Mouse (Mus musculus) left cerebral cortex, postnatal 25 days (tissue): Measurements from ENCODE around the gene Dctn3. TPM values are rescaled to one million over a fixed set of nuclear protein-coding genes. Genes with fewer than 3 reads are reported as not detected.
"Not testable (repeated sequence)": the region's sequence is repeated elsewhere in the genome, so short reads cannot be mapped to it uniquely, and the experiment has no call there.

Experiments used
- DNase-seq, 2 experiments: peaks; one replicate each; pipeline ENCODE4 v3.0.0; 2022; ENCODE audit warnings: low spot score in 2 of 2, mixed read lengths in 1 of 2
- intact Hi-C: fragments of 180-260 bp; cut with DNase I; formaldehyde crosslinking; loops from one replicate; pipeline ENCODE4 v1.15.1; 2025
- total RNA-seq, 2 experiments: library from RNA; stranded (reverse); gene quantifications; 2 replicates each; pipeline ENCODE4 v1.2.3; 2021

Dctn3 gene
- total RNA-seq, 2 experiments from 2014 or later = 174 to 191 TPM

DNA sequence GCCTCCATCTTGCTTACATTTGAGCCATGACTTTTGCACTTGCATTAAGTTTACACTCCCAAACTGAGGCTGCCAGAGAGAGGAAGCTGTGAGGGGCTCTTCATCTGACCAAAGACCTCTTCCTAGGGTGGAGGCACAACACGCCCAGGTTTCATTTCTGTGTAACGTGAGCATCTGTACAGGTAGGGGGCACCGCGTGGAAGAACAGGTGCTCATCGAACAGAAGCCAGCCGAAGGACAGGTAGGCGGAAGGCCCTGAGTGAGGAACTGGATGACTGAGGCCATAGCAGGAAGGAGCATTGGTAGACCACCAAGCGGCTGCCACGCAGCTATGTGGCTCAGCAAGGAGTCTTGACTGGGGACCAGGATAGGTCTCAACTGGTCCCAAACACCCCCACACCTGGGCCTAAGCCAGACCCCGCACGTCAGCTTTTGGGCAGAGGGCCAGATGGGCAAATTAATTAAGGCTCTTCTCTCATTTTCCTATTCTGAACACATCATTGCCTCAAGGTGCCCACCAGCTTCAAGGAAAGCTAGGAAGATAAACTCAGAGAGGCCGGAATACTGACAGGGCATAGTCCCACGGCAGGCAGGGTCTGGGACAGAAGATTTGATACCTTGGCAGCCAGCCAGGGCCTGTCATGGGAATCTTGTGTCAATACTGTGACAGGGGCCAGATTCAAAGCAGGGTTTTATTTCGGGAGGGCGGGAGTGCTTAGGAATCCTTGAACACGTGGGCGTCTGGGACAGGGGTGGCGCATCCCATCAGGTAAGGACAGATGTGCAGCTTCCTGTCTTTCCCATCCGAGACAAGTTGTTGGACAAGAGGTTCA, 16.8 kb downstream of the Dctn3 start:
- intact Hi-C loops = loop anchor here (5.0 kb wide), 2 partner anchors 94 to 149 kb away; no protein-coding TSS in a partner anchor
- DNase-seq = no peak

DNA sequence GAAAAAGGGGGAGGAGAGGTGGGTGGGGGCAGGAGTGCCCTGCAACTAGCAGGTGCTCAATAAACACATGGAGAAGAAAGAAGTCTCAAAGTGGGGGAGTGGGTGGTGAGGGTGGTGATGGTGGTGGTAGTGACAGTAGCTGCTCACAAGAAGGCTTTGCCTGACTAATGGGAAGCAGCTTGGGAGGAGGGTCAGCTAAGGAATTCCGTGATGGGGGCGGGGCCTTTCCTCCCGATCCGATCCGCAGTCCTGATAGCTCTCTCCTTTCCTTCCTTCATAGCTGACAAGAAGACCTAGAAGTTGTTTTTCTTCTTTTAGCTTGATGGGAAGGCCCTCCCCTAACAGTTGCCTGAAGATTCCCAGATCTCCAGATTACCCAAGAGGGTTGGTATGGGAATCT, 18.3 kb downstream of the Dctn3 start:
- no peak for DNase-seq
- intact Hi-C loops = loop anchor here (5.0 kb wide), 2 partner anchors 92 to 147 kb away; no protein-coding TSS in a partner anchor

DNA sequence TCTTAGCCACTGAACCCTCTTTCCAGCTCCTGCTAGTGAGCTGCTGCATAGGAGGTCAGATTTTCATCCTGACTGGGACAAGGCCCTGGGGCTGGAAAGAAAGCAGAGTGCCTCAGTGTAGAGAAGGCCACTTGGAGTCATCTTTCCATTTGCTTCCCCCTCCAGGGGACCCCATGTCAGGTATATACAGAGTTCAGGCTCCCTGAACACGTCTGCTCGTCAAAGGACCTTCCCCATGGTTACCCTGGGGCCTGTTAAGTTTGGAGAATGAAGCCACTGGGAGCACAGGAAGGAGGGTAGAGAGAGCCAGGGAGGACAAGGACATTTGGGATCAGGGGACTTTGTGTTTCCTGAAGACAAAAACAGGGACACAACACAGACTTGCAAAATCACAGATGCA, 20.7 kb downstream of the Dctn3 start:
- DNase-seq, intact Hi-C loops: not testable (repeated sequence)

DNA sequence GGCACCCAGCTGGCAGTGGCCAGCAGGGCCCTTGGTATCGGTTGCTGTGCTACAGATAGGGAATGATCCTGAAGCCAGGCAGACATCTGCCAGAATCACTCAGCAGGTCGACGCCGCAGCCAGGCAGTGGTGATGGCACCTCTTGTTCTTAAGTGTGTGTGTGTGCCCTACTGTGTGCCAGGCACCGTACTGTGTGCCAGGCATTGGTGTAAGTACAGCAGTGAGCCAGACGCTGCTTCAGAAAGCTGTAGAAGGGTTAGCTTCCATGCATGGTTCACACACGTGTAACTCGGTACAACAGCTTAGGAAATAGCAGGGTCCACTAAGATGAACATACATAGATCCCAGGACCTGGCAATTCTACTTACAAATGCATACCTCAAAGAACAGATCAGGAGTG, 22.7 kb downstream of the Dctn3 start:
- DNase-seq, intact Hi-C loops: not testable (repeated sequence)

DNA sequence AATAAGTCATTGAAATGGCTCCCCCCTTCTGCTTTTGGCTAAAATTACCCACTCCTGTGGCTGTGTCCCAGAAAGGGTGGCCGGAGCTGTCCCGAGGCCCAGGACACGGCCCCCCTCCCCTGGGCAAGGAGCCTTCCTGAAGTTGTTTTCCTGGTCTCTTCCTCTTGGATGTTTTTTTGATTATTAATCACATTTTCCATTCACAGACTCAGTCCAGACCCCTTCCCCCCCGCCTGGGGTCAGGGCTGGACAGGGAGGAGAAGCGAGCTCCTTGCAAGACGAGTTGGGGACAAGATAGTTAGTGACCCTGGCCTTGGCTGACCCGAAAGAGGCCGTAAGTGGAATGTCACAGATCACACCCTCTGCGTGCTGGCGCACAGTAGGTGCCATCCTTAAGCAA, 23.2 kb downstream of the Dctn3 start, which contains the start of gene Il11ra1:
Gene Il11ra1, plus strand, starts transcription at position 207 of the 400 bp plus-strand sequence.
- intact Hi-C loops = not testable (repeated sequence)

DNA sequence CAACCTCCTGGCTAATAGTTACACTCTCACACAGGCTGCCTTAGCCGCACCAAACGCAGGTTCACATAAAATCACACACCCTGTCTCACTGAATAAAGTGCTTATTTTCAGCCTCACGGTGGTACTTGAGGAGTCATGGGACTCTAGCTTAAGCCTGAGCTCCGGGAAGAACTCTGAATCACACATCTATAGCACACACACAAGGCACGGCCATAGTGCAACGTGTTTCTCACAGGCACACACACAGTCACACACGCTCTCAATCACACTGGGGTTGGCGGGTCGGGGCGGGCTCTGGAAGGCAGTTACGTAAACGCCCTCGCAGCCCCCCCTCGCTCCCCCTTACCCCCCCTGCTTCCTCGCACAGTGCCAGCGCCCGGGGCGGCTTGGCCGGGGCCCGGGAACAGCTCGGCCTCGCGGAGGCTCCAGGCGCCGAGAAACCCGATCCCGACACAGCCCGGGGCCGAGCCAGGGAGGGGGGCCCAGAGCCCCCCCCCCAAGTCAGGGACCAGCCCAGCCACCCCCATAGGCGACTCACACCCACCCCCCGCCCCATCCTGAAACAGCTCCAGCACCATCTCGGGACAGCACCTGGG, 24.5 kb downstream of the Dctn3 start:
- DNase-seq, intact Hi-C loops: not testable (repeated sequence)

More for the DNA sequence above, 23.2 kb downstream of the Dctn3 start, which contains the start of gene Il11ra1:
- DNase-seq = not testable (repeated sequence)

DNA sequence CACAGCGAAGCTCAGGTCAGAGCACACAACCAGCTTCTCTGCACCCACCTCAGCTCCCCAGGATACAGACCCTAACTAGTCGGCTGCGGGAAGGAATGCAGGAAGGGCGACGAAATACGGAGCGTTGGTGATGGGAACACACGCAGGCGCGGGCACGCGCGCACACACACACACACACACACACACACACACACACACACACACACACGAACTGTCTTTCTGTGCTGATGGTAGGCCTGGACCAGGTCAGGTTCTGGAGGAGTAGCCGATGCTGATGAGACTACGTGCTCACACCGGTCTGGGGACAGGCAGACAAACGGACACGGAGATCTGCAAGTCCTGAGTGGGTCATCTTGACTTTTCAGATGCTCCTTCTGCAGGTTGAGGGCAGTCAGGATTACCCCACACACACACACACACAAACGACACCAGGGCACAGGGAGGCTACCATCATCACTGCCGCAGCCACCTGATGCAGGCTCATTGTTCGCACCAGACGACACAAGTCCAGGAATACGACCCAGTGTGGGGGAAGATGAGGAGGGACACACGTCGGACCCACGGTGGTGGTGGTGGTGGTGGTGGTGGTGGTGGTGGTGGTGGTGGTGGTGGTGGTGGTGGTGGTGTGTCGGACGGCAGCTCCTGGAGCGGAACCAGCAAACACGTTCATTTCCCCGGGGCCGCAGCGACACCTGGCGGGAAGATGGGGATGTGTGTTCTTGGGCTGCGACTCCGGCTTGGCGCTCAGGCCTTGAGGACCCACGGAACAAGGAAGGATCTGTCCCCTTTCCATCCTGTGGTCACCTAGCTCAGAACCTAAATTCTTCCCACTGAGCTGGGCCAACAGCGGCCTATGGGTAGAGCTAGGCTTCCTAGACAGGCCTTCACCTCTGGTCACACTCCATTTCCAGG, 25.8 kb downstream of the Dctn3 start, which contains the start of gene Cntfr:
Gene Cntfr, minus strand, starts transcription at position 160 of the 912 bp plus-strand sequence.
- DNase-seq = peak; percentile 84 to 87
- intact Hi-C loops = not testable (repeated sequence)

DNA sequence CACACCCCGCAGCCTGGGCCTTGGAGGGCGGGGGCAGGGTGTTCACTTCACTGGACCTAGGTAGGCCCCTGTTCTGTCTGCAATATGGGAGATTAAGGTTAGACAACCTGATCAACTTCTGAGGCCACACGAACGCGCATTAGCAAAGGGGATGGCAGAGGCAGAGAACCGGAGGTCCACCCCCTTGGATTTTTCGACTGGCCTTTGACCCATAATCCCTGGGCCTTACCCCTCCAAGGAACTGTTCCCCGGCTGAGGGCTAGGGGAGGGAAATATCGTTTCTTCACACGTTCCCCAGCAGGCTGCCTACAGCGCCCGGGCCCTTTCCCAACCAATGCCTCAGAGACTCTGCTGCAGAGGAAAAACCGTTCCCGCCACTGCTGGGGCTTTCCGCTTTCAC, 26.5 kb downstream of the Dctn3 start:
- DNase-seq, intact Hi-C loops: not testable (repeated sequence)

DNA sequence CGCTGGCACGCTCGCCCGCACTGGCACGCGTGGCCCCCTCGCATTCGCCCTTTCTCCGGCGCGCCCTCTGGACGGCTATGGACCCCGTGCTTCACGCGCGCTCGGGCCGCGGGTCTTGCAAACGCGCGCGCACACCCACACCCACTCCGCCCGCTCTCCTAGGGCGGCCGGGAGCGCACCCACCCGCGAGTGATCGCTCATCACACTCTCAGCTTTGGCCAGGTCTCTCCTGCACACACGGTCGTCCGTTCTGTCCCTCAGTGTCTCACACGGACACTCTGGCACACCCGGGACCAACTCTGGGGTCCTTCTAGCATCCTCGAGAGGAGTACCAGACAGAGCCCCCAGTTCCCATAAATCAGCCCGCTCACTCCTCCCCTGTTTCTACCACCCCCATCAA, 27.2 kb downstream of the Dctn3 start:
- intact Hi-C loops, DNase-seq: not testable (repeated sequence)

DNA sequence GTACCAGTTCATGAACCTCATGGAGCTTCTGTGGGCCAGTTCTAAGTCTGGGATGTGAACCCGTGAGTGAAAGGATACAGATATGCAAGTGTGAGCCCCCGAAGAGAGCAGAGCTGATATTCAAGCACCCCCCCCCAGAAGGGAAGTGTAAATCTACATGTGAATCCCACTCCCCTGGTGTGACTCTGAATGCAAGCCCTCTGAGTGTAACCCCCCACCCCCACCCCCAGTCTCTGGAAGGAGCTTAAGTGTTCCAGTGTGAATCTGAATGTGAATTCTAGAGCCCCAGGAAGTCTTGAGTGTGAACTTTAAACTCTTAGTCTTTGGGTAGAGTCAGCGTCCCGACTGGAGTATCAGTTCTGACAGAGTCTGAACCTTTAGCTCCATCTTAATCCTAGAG, 29.5 kb downstream of the Dctn3 start:
- DNase-seq, intact Hi-C loops: not testable (repeated sequence)

DNA sequence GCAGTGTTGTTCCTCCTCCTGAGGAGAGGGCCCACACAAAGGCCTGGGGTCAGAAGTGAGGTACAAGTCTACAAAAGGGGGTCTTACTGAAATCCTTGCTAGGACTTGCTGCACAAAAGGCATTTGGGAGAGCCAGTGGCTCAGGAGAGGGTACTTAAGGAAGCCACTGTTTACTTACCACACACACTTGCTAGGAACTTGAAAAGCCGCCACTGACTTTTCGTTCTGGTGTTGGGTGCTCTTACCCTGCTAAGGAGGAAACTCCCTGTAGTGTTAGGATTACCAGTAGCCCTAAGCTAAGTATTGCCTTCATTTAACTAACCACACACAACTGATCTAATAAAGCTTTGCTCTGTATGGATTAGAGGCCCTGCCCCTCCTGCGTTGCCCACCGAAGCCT, 33.0 kb downstream of the Dctn3 start:
- intact Hi-C loops, DNase-seq: not testable (repeated sequence)

DNA sequence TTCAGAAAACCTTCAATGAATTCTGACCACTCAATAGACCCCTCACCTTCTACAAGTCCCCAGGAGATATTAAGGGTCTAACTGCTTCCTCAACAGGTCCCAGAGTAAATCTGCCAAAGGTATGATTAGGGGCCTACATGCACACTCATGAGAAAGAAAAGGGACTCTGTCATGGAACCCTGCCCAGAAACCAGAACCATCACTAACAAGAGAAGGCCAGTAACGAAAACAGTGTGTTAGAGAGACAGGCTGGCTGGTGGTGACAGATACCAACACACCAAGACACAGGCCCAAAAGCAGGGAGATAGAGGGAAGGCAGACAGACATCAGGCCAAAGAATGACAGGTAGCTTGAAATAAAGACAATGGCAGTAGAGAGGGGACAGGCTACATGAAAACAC, 34.4 kb downstream of the Dctn3 start:
- intact Hi-C loops, DNase-seq: not testable (repeated sequence)

DNA sequence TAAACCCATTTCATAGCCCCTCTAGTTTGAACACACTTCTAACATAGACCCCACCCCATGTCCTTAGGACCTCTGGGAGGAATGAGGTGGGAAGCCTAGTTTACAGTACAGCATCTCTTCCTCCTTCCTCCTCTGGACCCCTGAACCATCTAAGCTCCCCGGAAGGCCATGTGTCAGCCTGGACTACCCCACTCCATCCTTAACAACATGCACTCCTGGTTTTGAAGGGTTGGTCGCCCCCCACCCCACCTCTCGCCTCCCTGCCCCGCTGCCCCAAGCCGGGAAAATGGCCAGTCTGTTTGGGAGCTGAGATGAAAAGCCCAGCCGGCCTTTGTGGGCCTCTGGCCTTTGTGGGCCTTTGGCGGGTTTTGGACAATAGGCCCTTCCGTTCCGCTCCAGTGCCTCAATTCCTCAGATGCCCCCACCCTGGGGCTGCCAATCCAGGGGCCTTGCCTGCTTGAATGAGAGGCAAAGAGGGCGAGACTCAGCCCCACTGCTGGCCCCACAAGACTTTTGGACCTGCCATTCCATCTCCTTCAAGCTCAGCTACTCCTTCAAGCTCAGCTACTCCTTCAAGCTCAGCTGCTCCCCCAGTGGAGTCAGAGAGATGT, 37.0 kb downstream of the Dctn3 start:
- intact Hi-C loops, DNase-seq: not testable (repeated sequence)

DNA sequence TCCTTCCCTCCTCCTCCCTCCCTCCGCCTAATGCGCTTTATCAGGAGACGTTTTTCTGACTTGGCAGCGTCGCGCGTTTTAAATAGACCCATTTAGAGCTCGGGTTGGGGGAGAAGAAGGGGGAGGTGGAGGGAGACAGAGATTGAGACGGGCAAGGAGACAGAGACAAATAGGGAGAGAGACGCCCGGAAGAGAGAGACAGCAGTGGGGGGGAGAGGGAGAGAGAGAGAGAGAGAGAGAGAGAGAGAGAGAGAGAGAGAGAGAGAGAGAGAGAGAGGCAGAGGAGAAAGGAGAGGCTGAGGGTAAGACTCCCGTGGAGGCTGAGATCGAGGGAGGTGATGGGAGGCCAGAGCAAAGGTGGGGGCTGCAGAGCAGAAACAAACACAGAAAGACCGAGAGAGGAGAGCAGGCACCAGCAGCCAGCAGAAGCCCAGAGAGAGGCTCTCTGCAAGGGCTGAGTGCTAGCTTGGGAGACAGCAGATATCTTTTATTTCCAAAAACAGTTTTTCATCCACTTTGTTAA, 38.0 kb downstream of the Dctn3 start:
- intact Hi-C loops, DNase-seq: not testable (repeated sequence)

DNA sequence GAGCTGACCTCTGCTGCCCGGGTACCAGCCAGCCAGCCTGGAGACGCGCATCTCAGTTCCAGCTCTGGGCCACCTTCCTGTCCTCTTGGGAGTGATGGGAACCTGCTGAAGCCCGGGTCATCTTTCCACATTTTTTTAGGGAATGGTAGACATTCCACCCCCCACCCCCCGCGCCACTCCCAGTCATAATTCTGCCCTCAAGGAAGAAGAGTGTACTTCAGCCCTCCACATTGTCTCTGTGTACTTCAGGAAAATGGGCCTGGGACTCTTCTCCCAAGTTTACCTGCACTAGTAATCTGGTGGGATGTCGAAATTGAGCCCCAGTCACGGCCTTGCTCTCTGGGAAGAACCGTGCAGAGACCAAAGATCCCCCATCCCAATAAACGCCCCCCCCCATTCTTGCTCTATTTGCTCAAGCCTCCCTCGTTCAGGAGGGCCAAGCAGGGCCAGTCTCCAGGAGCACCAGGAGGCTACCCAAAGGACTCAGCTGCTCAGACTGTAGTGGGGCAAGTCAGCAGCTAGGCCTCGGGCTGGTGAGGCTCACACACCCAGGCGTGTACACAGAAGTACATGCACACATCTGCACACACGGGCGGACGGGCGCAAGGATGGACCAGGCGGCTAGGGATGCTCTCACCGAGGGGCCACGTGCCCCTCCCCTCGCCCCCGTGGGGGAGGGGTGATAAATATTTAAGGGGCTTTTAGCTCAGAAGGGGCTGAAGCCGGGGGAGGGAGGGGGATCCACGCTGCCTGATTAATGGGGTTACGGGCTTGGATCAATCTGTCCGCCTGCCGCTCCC, 38.6 kb downstream of the Dctn3 start:
- intact Hi-C loops, DNase-seq: not testable (repeated sequence)

DNA sequence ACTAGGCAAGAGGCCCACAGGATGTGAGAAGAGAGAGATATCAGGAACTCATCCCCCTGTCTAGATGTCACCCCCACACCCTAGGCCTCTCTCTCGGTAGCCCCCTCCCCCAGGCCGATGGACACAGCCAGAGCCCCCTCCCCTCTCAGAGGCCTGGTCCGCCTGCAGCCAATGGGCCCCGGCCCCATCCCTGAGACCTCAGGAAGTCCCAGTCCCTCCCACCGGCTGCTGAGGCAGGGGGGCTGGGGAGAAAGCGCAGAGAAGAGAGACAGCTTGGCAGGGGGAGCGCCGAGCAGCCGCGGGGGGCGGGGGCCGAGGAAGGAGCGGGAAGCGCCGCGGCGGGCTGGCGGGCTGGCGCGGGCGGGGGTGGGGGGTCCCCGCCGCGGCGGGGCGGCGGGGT, 39.7 kb downstream of the Dctn3 start:
- DNase-seq, intact Hi-C loops: not testable (repeated sequence)

DNA sequence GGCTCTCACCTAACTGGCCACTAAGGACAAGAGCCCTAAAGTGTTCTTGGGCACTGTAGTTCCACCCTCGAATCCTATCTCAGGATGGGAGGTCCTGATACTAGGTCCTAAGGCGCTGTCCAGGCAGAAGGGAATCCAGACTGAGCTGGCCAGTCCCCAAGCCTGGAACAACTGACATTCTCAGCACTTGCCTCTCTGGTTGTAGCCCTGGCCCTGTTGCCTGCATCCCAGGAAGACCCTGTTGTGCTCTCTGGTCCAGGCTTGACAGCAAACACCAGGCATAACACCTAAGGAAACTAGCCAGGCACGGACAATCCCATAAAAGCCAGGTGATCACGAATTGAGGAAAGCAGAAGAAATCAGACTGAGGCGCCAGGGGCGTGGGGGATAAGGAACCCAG, 40.2 kb downstream of the Dctn3 start:
- no peak for DNase-seq
- intact Hi-C loops = no loop called here

DNA sequence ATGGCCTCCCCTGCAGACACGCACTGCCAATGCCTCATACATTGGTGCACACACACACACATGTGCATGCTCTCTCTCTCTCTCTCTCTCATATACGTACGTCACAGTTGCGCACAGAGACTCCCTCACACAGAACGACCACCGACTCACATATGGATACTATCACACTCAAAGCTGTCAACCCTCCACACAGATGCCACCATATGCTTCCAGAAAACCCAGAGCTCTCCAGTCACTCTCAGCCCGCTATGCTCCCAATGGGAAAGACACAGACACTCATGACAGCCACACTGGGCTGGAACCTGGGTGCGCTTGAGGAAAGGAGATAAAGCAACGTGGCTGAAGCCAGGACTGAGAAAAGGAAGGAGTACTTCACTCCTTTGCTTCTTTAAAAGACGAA, 41.0 kb downstream of the Dctn3 start:
- intact Hi-C loops = no loop called here
- DNase-seq = no peak
